Mouse (Mus musculus) intestine, embryonic 15.5 days (tissue): Measurements from ENCODE around the gene Arid5b. TPM values are rescaled to one million over a fixed set of nuclear protein-coding genes. Genes with fewer than 3 reads are reported as not detected.

Experiments
- ATAC-seq: fragments of 200-750 bp; cut with Nextera tagmentation; 2 replicates; pipeline ENCODE4 v1.8.0; 2017; ENCODE audit warnings: moderate TSS enrichment, moderate library complexity
- H3K27ac ChIP-seq: fragments of 300-500 bp; sonication (generic); 2 replicates; pipeline ENCODE4 v1.5.1; 2015; ENCODE audit warnings: mild to moderate bottlenecking, inconsistent platforms
- H3K27me3 ChIP-seq: fragments of 300-500 bp; sonication (generic); replicated peaks from 2 replicates; pipeline ENCODE4 v1.6.1; 2015; ENCODE audit warnings: inconsistent platforms
- H3K36me3 ChIP-seq: fragments of 300-500 bp; sonication (generic); 2 replicates; pipeline ENCODE4 v1.6.1; 2015; ENCODE audit warnings: inconsistent platforms
- H3K4me1 ChIP-seq: fragments of 300-500 bp; sonication (generic); replicated peaks from 2 replicates; pipeline ENCODE4 v1.6.1; 2015; ENCODE audit warnings: inconsistent platforms
- H3K4me2 ChIP-seq: fragments of 300-500 bp; sonication (generic); replicated peaks from 2 replicates; pipeline ENCODE4 v1.6.1; 2015; ENCODE audit warnings: mild to moderate bottlenecking, inconsistent platforms
- H3K4me3 ChIP-seq: fragments of 300-500 bp; sonication (generic); replicated peaks from 2 replicates; pipeline ENCODE4 v1.5.1; 2015; ENCODE audit warnings: inconsistent platforms
- H3K9ac ChIP-seq: fragments of 300-500 bp; sonication (generic); 2 replicates; pipeline ENCODE4 v1.6.1; 2015; ENCODE audit warnings: inconsistent platforms
- H3K9me3 ChIP-seq: fragments of 300-500 bp; sonication (generic); 2 replicates; pipeline ENCODE4 v1.6.1; 2016; ENCODE audit warnings: inconsistent platforms
- WGBS: fragments of 180-500 bp; shearing (Covaris S2); methylation state at CpG from one replicate; pipeline ENCODE4 v1.1.7; 2015; 5-methylcytosine and 5-hydroxymethylcytosine counted together
- polyA plus RNA-seq: library from polyadenylated mRNA; unstranded; fragments of >200 nt; fragmentation: Nextera tagmentation; extraction: Ambion mirVana; gene quantifications from 2 replicates; pipeline ENCODE4 v1.2.1, GENCODE M21; 2015

Gene Arid5b
- polyA plus RNA-seq, 1 experiment from 2014 or later = 29.0 TPM

- no peaks in the 10 kb centered on the region for H3K27me3 ChIP-seq
- no peak overlapping the region for H3K9ac ChIP-seq
- no peak overlapping the region for H3K4me3 ChIP-seq
- no peak overlapping the region for H3K27ac ChIP-seq
- no peaks in the 10 kb centered on the region for H3K9me3 ChIP-seq
- 79% methylated on average over 11 of the region's 11 CpGs for WGBS
- no peak overlapping the region for H3K4me2 ChIP-seq
- peaks cover 6% of the 10 kb centered on the region for H3K4me1 ChIP-seq
- 0 out of 2 replicates have a peak, but pooled peaks cover 3% of the 10 kb centered on the region for H3K36me3 ChIP-seq
- ATAC-seq = no peak
These were observed 75.2 kb downstream of the Arid5b start for GRCm38 (mm10) chr10:68203322-68203721.

DNA sequence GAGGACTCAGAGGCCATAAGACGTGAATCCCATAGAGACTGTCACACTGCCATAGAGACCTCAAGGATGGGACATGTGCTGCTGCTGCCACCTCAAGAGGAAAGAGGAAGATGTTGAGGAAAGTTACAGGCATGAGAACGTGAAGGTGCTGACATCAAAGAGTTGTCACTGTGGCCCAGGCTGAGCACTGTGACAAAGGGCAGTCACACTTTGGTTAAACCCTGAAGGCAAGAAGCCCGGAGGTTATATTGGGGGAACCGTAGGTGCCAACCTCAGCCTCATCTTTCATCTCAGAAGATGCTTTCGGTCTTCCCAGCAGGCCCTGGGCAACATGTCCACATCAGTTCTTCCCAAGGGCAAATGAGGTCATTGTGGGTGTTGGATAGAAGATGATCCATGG, 79.1 kb downstream of the Arid5b start:
- no peaks in the 10 kb centered on the region for H3K27me3 ChIP-seq
- H3K4me3 ChIP-seq = no peak overlapping the region
- H3K27ac ChIP-seq = no peak overlapping the region
- H3K9me3 ChIP-seq = no peaks in the 10 kb centered on the region
- no peak overlapping the region for H3K9ac ChIP-seq
- ATAC-seq = no peak
- no peaks in the 10 kb centered on the region; the same call in 1 of the 2 replicates for H3K4me1 ChIP-seq
- H3K4me2 ChIP-seq = no peak overlapping the region
- H3K36me3 ChIP-seq = 0 out of 2 replicates have a peak, but pooled peaks cover 3% of the 10 kb centered on the region
- WGBS = 88% methylated on average over 5 of the region's 5 CpGs

DNA sequence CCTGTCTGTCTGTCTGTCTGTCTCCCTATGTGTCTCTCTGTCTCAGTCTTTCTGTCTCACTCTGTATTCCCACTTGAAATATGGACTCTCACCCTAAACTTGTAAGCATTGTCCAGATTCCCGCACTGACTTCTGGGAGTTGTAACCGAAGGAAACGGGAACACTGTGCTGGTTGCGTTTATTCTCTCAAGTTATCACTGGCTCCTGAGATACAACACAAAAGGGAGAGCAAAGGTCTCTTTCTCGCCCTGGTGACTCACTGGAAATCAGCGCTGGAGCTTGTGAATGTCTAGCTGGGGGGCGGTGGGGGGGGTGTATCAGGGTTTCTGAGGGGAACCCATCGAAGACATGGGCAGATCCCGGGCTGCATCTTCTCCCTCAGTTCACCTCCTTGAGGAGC, 82.2 kb downstream of the Arid5b start:
- no peak overlapping the region for H3K9ac ChIP-seq
- WGBS = 53% methylated on average over 9 of the region's 9 CpGs
- peak; percentile 81 for ATAC-seq

GRCm38 (mm10) chr10:68193561-68193960, 85.0 kb downstream of the Arid5b start:
- Histone ChIP-seq H3K4me1 (peaks cover 7% of the 10 kb centered on the region), H3K9me3 (no peaks in the 10 kb centered on the region), H3K27ac (no peak overlapping the region), H3K4me2 (no peak overlapping the region), H3K9ac (no peak overlapping the region), H3K27me3 (no peaks in the 10 kb centered on the region), H3K4me3 (no peak overlapping the region), H3K36me3 (no peaks in the 10 kb centered on the region)
- WGBS = 72% methylated on average over 3 of the region's 3 CpGs
- no peak for ATAC-seq

More for the DNA sequence above, 82.2 kb downstream of the Arid5b start:
- Histone ChIP-seq H3K36me3 (no peaks in the 10 kb centered on the region), H3K9me3 (no peaks in the 10 kb centered on the region), H3K4me2 (no peak overlapping the region), H3K4me3 (no peak overlapping the region), H3K27me3 (no peaks in the 10 kb centered on the region), H3K4me1 (peaks cover 7% of the 10 kb centered on the region), H3K27ac (no peak overlapping the region)

- Histone ChIP-seq H3K4me2 (no peak overlapping the region), H3K9ac (no peak overlapping the region), H3K9me3 (no peaks in the 10 kb centered on the region), H3K36me3 (no peaks in the 10 kb centered on the region), H3K4me3 (no peak overlapping the region), H3K4me1 (peaks cover 7% of the 10 kb centered on the region), H3K27me3 (no peaks in the 10 kb centered on the region), H3K27ac (peak overlapping the region; percentile 54; the same call in 1 of the 2 replicates)
- 36% methylated on average over 3 of the region's 3 CpGs for WGBS
- ATAC-seq = no peak
These were observed 85.7 kb downstream of the Arid5b start for GRCm38 (mm10) chr10:68192824-68193255.

DNA sequence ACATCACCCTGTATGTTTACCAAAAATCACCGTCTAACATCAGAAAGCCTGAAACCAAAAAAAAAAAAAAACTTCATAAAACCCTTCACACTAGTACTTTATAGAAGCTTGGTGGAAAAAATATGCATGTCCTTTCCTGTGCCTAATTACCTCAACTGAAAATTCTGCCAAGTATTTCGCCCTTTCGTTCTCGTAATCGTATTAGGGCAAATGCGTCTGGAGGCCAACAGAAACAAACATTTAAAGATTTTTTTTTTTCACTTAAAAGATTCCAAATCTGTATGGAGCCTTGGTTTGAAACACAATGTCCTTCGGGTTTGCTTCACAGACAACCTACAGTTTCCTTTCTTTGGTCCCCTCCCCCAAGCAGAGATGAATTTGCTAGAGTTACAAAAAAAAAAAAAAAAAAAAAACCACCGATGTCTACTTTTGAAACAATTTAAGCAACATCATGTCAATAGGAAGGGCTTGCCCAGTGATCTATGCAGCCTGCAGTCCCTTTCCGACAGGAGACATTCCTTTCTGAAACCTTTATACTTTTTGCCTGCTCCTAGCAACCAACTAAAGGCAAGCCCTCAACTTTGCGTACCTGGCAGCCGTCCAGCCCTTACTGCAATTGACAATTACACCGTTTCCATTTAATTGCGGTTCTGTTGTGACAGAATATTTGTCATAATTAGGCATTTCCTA, 86.7 kb downstream of the Arid5b start:
- Histone ChIP-seq H3K27ac (0 out of 2 replicates have a peak overlapping the region, but pooled peaks have one; percentile 1), H3K36me3 (no peaks in the 10 kb centered on the region), H3K9ac (no peak overlapping the region), H3K27me3 (no peaks in the 10 kb centered on the region), H3K9me3 (no peaks in the 10 kb centered on the region), H3K4me3 (no peak overlapping the region), H3K4me2 (no peak overlapping the region; the same call in 1 of the 2 replicates), H3K4me1 (peaks cover 7% of the 10 kb centered on the region)
- ATAC-seq = no peak
- 34% methylated on average over 13 of the region's 13 CpGs for WGBS

- Histone ChIP-seq H3K9me3 (no peaks in the 10 kb centered on the region), H3K4me2 (no peak overlapping the region), H3K36me3 (no peaks in the 10 kb centered on the region), H3K27ac (no peak overlapping the region), H3K4me3 (no peak overlapping the region), H3K27me3 (no peaks in the 10 kb centered on the region), H3K9ac (no peak overlapping the region), H3K4me1 (peaks cover 7% of the 10 kb centered on the region; the same call in 1 of the 2 replicates)
- 74% methylated on average over 6 of the region's 8 CpGs for WGBS
- no peak for ATAC-seq
These were observed 87.4 kb downstream of the Arid5b start for GRCm38 (mm10) chr10:68191146-68191545.

DNA sequence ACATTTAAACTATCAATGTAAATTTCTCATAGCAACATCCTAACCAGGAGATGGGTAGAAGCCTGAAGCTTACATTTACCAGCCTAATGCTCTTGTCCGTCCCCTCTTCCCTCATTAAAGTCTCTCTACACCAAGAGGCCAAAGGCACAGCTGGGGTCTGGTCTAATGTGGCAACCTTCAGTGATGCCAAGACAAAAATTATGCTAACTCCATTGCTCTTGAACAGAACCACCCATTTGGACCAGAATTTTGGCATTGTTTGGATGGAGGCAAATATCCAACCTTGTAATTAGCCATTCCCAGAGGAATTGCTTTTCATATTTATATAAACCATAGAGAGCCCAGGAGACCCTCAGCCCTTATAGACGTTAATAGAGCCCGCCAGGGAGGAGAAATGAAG, 88.7 kb downstream of the Arid5b start:
- H3K4me3 ChIP-seq = no peak overlapping the region
- H3K36me3 ChIP-seq = peaks cover 5% of the 10 kb centered on the region; the same call in 1 of the 2 replicates
- H3K4me1 ChIP-seq = peaks cover 7% of the 10 kb centered on the region; the same call in 1 of the 2 replicates
- H3K9me3 ChIP-seq = no peaks in the 10 kb centered on the region
- H3K27ac ChIP-seq = no peak overlapping the region
- ATAC-seq = no peak
- H3K4me2 ChIP-seq = no peak overlapping the region
- WGBS = 88% methylated on average over 3 of the region's 3 CpGs
- H3K27me3 ChIP-seq = no peaks in the 10 kb centered on the region
- no peak overlapping the region for H3K9ac ChIP-seq

- no peak overlapping the region for H3K4me2 ChIP-seq
- ATAC-seq = no peak
- no peaks in the 10 kb centered on the region for H3K27me3 ChIP-seq
- H3K36me3 ChIP-seq = peaks cover 5% of the 10 kb centered on the region; the same call in 1 of the 2 replicates
- no peaks in the 10 kb centered on the region for H3K9me3 ChIP-seq
- no peak overlapping the region for H3K9ac ChIP-seq
- no peak overlapping the region for H3K4me3 ChIP-seq
- WGBS = 90% methylated on average over 7 of the region's 7 CpGs
- peaks cover 9% of the 10 kb centered on the region; the same call in 1 of the 2 replicates for H3K4me1 ChIP-seq
- no peak overlapping the region for H3K27ac ChIP-seq
These were observed 95.4 kb downstream of the Arid5b start for GRCm38 (mm10) chr10:68183096-68183495.

DNA sequence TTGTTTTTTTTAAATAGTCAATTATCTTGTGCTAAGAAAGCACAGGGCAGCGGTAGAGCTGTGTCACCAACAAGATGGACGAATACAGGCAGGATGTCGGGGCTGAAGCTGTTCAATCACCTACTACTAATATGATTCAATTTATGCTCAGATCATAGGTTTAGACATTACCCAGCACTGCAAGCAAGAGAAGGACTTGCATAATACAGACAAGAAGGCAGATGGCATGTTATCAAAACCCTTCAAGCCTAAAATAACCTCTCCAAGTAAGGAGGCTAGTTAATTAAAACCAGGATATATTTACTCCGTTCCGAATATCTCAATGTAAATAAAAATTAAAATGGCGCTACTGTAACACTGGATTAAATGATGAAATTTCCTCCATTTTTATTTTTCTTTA, 96.3 kb downstream of the Arid5b start:
- no peak for ATAC-seq
- 91% methylated on average over 6 of the region's 6 CpGs for WGBS
- Histone ChIP-seq H3K4me1 (peaks cover 9% of the 10 kb centered on the region; the same call in 1 of the 2 replicates), H3K4me3 (no peak overlapping the region), H3K36me3 (peaks cover 5% of the 10 kb centered on the region; the same call in 1 of the 2 replicates), H3K27ac (no peak overlapping the region), H3K9me3 (no peaks in the 10 kb centered on the region), H3K9ac (no peak overlapping the region), H3K4me2 (no peak overlapping the region), H3K27me3 (no peaks in the 10 kb centered on the region)

- Histone ChIP-seq H3K27ac (no peak overlapping the region), H3K27me3 (no peaks in the 10 kb centered on the region), H3K9ac (no peak overlapping the region), H3K4me3 (no peak overlapping the region), H3K9me3 (no peaks in the 10 kb centered on the region), H3K4me2 (no peak overlapping the region), H3K36me3 (peaks cover 5% of the 10 kb centered on the region; the same call in 1 of the 2 replicates), H3K4me1 (peaks cover 9% of the 10 kb centered on the region; the same call in 1 of the 2 replicates)
- WGBS = 96% methylated on average over 10 of the region's 10 CpGs
- no peak for ATAC-seq
These were observed 97.4 kb downstream of the Arid5b start for GRCm38 (mm10) chr10:68181156-68181555.

GRCm38 (mm10) chr10:68180721-68181120, 97.8 kb downstream of the Arid5b start:
- no peak for ATAC-seq
- H3K27me3 ChIP-seq = no peaks in the 10 kb centered on the region
- peaks cover 9% of the 10 kb centered on the region; the same call in 1 of the 2 replicates for H3K4me1 ChIP-seq
- no peak overlapping the region for H3K4me3 ChIP-seq
- no peak overlapping the region for H3K27ac ChIP-seq
- peaks cover 5% of the 10 kb centered on the region; the same call in 1 of the 2 replicates for H3K36me3 ChIP-seq
- 95% methylated on average over 7 of the region's 7 CpGs for WGBS
- no peaks in the 10 kb centered on the region for H3K9me3 ChIP-seq
- H3K4me2 ChIP-seq = no peak overlapping the region
- H3K9ac ChIP-seq = no peak overlapping the region

DNA sequence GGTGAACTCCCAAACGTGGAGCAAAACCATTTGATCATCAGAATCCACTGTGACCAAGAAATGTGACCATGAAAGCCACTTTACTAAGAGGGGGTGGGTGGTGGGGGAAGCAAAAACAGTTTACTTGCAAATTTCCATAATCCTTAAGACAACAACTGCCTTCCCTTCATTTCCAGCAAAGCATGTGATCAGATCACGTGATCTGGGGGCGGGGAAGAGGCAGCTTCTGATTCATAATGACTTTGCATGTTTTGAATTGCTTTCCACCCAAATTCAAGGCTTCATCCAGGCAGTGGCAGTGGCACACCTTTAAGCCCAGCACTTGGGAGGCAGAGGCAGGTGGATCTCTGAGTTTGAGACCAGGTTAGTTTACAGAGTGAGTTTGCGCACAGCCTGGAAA, 98.4 kb downstream of the Arid5b start:
- Histone ChIP-seq H3K9me3 (no peaks in the 10 kb centered on the region), H3K36me3 (peaks cover 3% of the 10 kb centered on the region; the same call in 1 of the 2 replicates), H3K9ac (no peak overlapping the region), H3K27ac (no peak overlapping the region), H3K4me1 (peaks cover 9% of the 10 kb centered on the region; the same call in 1 of the 2 replicates), H3K4me3 (no peak overlapping the region), H3K27me3 (no peaks in the 10 kb centered on the region), H3K4me2 (no peak overlapping the region)
- no peak for ATAC-seq
- 74% methylated on average over 4 of the region's 4 CpGs for WGBS
